Mouse (Mus musculus): ENCODE data around the gene Sprr2k. TPM values are rescaled to one million over a fixed set of nuclear protein-coding genes. Genes with fewer than 3 reads are reported as not detected.

Gene Sprr2k
- not detected in 2 replicates for polyA plus RNA-seq (2012; rRNA removed)

DNA sequence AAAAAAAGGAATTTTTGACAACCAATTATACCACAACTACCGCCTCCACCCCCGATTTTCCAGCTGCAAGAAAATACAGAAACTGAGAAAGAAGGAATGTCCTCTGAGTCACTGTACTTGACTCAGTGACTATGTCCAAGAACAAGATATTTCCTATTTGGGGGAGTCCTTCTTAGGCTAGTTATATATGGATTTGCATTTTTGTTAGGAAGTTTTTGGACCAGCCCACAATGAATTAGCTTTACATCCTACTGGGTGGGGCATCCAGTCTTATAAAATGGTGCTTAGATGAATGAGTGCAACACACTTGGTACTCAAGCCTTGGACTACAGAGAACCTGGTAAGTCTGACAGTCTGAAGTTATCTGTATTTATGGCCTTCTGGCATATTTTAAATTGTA, at the start of gene Sprr2k:
Sprr2k (plus strand) TSS at position 301 of the 400 bp plus-strand sequence.
- no peak for TF ChIP-seq POLR2A (IDR thresholded peaks at IDR 0.05; ENCODE audit: control insufficient read depth, low read depth, low read length)
- no peak for TF ChIP-seq CTCF (IDR thresholded peaks at IDR 0.05; ENCODE audit: control insufficient read depth, insufficient read depth, insufficient replicate concordance, low read depth, low read length)
- Histone ChIP-seq H3K4me1 (ENCODE audit: control insufficient read depth, insufficient read depth, low read length) (peaks cover 5% of the 10 kb centered on the region), H3K27me3 (ENCODE audit: control insufficient read depth, insufficient read depth, low read length) (no peaks in the 10 kb centered on the region)

DNA sequence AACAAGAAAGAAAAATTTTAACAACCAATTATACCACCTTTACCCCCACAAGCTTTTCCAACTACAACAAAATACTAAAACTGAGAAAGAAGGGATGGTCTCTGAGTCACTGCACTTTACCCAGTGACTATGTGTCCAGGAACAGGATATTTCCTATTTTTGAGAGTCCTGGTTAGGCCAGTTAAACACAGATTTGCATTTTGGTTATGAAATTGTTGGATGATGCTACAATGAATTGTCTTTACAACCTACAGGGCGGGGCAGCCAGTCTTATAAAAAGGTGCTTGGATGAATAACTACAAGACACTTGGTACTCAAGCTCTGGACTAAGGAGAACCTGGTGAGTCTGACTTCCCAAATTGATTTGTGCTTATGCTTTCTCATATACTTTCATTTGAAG, 47.0 kb upstream of the Sprr2k start, which contains the start of gene Sprr2h:
Sprr2h (plus strand) TSS at position 301 of the 400 bp plus-strand sequence.
- no peak for TF ChIP-seq CTCF (IDR thresholded peaks at IDR 0.05; ENCODE audit: control insufficient read depth, insufficient read depth, insufficient replicate concordance, low read depth, low read length)
- no peak for TF ChIP-seq POLR2A (IDR thresholded peaks at IDR 0.05; ENCODE audit: control insufficient read depth, low read depth, low read length)
- Histone ChIP-seq H3K27me3 (ENCODE audit: control insufficient read depth, insufficient read depth, low read length) (no peaks in the 10 kb centered on the region), H3K4me3 (ENCODE audit: control insufficient read depth, low read depth, low read length) (no peak within 1 kb of the TSS), H3K36me3 (ENCODE audit: control insufficient read depth, insufficient read depth, low read length) (no peaks in the 10 kb centered on the region), H3K27ac (ENCODE audit: control insufficient read depth, insufficient read depth, low read depth, low read length) (no peak within 1 kb of the TSS), H3K4me1 (ENCODE audit: control insufficient read depth, insufficient read depth, low read length) (no peaks in the 10 kb centered on the region)

More for the DNA sequence above, at the start of gene Sprr2k:
- no peak within 1 kb of the TSS for H3K27ac ChIP-seq (ENCODE audit: control insufficient read depth, insufficient read depth, low read depth, low read length)
- H3K4me3 ChIP-seq (ENCODE audit: control insufficient read depth, low read depth, low read length): no peak within 1 kb of the TSS
- no peaks in the 10 kb centered on the region for H3K36me3 ChIP-seq (ENCODE audit: control insufficient read depth, insufficient read depth, low read length)

DNA sequence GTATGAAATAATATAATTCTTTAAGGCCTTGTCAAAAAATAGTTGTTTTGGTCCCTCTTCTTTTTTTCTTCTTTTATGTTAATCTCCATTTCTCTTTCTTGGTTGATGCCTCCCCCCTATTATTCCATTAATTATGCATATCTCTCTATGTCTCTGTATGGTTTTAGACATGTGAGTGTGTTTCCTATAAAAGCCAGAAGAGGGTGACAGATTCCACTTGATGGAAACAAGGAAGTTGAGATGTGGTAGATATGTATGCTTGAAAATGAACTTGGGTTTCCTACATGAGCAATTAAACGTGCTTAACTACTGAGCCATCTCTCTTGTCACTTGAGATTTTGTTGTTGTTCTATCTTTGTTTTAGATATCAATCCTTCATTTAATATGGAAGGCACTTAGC, 38.1 kb upstream of the Sprr2k start:
- H3K36me3 ChIP-seq (ENCODE audit: control insufficient read depth, insufficient read depth, low read length): no peaks in the 10 kb centered on the region
- TF ChIP-seq POLR2A (IDR thresholded peaks at IDR 0.05; ENCODE audit: control insufficient read depth, low read depth, low read length) (no peak), CTCF (IDR thresholded peaks at IDR 0.05; ENCODE audit: control insufficient read depth, insufficient read depth, insufficient replicate concordance, low read depth, low read length) (no peak)
- no peaks in the 10 kb centered on the region for H3K27me3 ChIP-seq (ENCODE audit: control insufficient read depth, insufficient read depth, low read length)
- H3K4me1 ChIP-seq (ENCODE audit: control insufficient read depth, insufficient read depth, low read length): no peaks in the 10 kb centered on the region
- no peak overlapping the region for H3K27ac ChIP-seq (ENCODE audit: control insufficient read depth, insufficient read depth, low read depth, low read length)
- no peak overlapping the region for H3K4me3 ChIP-seq (ENCODE audit: control insufficient read depth, low read depth, low read length)

DNA sequence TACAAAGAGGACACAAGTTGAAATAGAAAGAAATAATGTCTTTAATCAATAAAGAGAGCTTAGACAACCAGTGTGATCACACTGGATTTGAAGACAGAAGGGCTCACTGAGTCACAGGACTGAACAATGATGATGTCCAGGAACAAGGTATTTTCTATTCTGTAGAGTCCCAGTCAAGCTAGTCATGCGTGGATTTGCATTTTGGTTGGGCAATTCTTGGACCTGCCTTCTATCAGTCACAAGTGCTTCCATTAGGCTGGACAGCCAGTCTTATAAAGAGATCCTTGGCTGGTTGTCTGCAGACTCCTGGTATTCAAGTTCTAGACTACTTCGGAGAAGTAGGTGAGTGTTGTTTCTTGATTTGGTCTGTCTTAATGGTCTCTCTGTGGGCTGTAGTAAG, 24.7 kb upstream of the Sprr2k start, which contains the start of gene Sprr2i:
Sprr2i (plus strand) TSS at position 301 of the 400 bp plus-strand sequence.
- H3K27ac ChIP-seq (ENCODE audit: control insufficient read depth, insufficient read depth, low read depth, low read length): no peak within 1 kb of the TSS
- H3K4me1 ChIP-seq (ENCODE audit: control insufficient read depth, insufficient read depth, low read length): no peaks in the 10 kb centered on the region
- TF ChIP-seq CTCF (IDR thresholded peaks at IDR 0.05; ENCODE audit: control insufficient read depth, insufficient read depth, insufficient replicate concordance, low read depth, low read length) (no peak), POLR2A (IDR thresholded peaks at IDR 0.05; ENCODE audit: control insufficient read depth, low read depth, low read length) (no peak)
- H3K36me3 ChIP-seq (ENCODE audit: control insufficient read depth, insufficient read depth, low read length): no peaks in the 10 kb centered on the region
- no peak within 1 kb of the TSS for H3K4me3 ChIP-seq (ENCODE audit: control insufficient read depth, low read depth, low read length)
- no peaks in the 10 kb centered on the region for H3K27me3 ChIP-seq (ENCODE audit: control insufficient read depth, insufficient read depth, low read length)

- TF ChIP-seq CTCF (IDR thresholded peaks at IDR 0.05; ENCODE audit: control insufficient read depth, insufficient read depth, insufficient replicate concordance, low read depth, low read length): no peak
- TF ChIP-seq POLR2A (IDR thresholded peaks at IDR 0.05; ENCODE audit: control insufficient read depth, low read depth, low read length): no peak
- H3K36me3 ChIP-seq (ENCODE audit: control insufficient read depth, insufficient read depth, low read length): no peaks in the 10 kb centered on the region
- H3K27ac ChIP-seq (ENCODE audit: control insufficient read depth, insufficient read depth, low read depth, low read length): no peak within 1 kb of the TSS
- no peaks in the 10 kb centered on the region for H3K27me3 ChIP-seq (ENCODE audit: control insufficient read depth, insufficient read depth, low read length)
- no peaks in the 10 kb centered on the region for H3K4me1 ChIP-seq (ENCODE audit: control insufficient read depth, insufficient read depth, low read length)
- no peak within 1 kb of the TSS for H3K4me3 ChIP-seq (ENCODE audit: control insufficient read depth, low read depth, low read length)
These were observed 14.6 kb upstream of the Sprr2k start, which contains the start of gene Sprr2j-ps for GRCm38 (mm10) chr3:92417782-92418181. Gene Sprr2j-ps (plus strand): TSS chr3:92418082.

GRCm38 (mm10) chr3:92429323-92429722, 3.1 kb upstream of the Sprr2k start, which contains the start of gene Gm9774:
Gene Gm9774 (minus strand): TSS chr3:92429423.
- H3K4me1 ChIP-seq (ENCODE audit: control insufficient read depth, insufficient read depth, low read length): peaks cover 5% of the 10 kb centered on the region
- no peak within 1 kb of the TSS for H3K27ac ChIP-seq (ENCODE audit: control insufficient read depth, insufficient read depth, low read depth, low read length)
- H3K4me3 ChIP-seq (ENCODE audit: control insufficient read depth, low read depth, low read length): no peak within 1 kb of the TSS
- H3K36me3 ChIP-seq (ENCODE audit: control insufficient read depth, insufficient read depth, low read length): no peaks in the 10 kb centered on the region
- H3K27me3 ChIP-seq (ENCODE audit: control insufficient read depth, insufficient read depth, low read length): no peaks in the 10 kb centered on the region
- TF ChIP-seq POLR2A (IDR thresholded peaks at IDR 0.05; ENCODE audit: control insufficient read depth, low read depth, low read length) (no peak), CTCF (IDR thresholded peaks at IDR 0.05; ENCODE audit: control insufficient read depth, insufficient read depth, insufficient replicate concordance, low read depth, low read length) (no peak)

- H3K27ac ChIP-seq (ENCODE audit: control insufficient read depth, insufficient read depth, low read depth, low read length): no peak within 1 kb of the TSS
- H3K36me3 ChIP-seq (ENCODE audit: control insufficient read depth, insufficient read depth, low read length): no peaks in the 10 kb centered on the region
- no peaks in the 10 kb centered on the region for H3K27me3 ChIP-seq (ENCODE audit: control insufficient read depth, insufficient read depth, low read length)
- H3K4me3 ChIP-seq (ENCODE audit: control insufficient read depth, low read depth, low read length): no peak within 1 kb of the TSS
- H3K4me1 ChIP-seq (ENCODE audit: control insufficient read depth, insufficient read depth, low read length): no peaks in the 10 kb centered on the region
- TF ChIP-seq CTCF (IDR thresholded peaks at IDR 0.05; ENCODE audit: control insufficient read depth, insufficient read depth, insufficient replicate concordance, low read depth, low read length) (no peak), POLR2A (IDR thresholded peaks at IDR 0.05; ENCODE audit: control insufficient read depth, low read depth, low read length) (no peak)
These were observed 6.3 kb downstream of the Sprr2k start, which contains the start of gene Sprr1b for GRCm38 (mm10) chr3:92438689-92439088. Gene Sprr1b (minus strand): TSS chr3:92438789.
